Mouse (Mus musculus) adipocyte (in vitro differentiated cells): ENCODE results near the gene Gm20547.
A peak's percentile ranks its signal among the peaks of the same experiment; 100 is the strongest.
"Not testable (repeated sequence)": the region's sequence is repeated elsewhere in the genome, so short reads cannot be mapped to it uniquely, and the experiment has no call there.

Experiments used
- DNase-seq: peaks from one replicate; pipeline ENCODE4 v3.0.0-alpha.2; 2016; ENCODE audit warnings: low spot score

The Gm20547 gene

GRCm38 (mm10) chr17:34881683-34882310, at the start of gene Gm20547:
Gene Gm20547 (minus strand): TSS chr17:34882042.
- DNase-seq: no peak

GRCm38 (mm10) chr17:34931061-34931734, 49.4 kb upstream of the Gm20547 start, which contains the start of gene Neu1:
Gene Neu1 (plus strand): TSS chr17:34931253.
- DNase-seq: peak; percentile 100

GRCm38 (mm10) chr17:34928841-34929240, 47.0 kb upstream of the Gm20547 start:
- no peak for DNase-seq

GRCm38 (mm10) chr17:34927306-34928019, 45.6 kb upstream of the Gm20547 start:
- no peak for DNase-seq

GRCm38 (mm10) chr17:34924258-34924657, 42.4 kb upstream of the Gm20547 start:
- DNase-seq: no peak

GRCm38 (mm10) chr17:34922939-34923338, 41.1 kb upstream of the Gm20547 start:
- DNase-seq: no peak

- no peak for DNase-seq
Measured at GRCm38 (mm10) chr17:34917188-34917587, 35.3 kb upstream of the Gm20547 start.

GRCm38 (mm10) chr17:34916316-34916715, 34.5 kb upstream of the Gm20547 start:
- DNase-seq: peak; percentile 79

- no peak for DNase-seq
Measured at GRCm38 (mm10) chr17:34915410-34915831, 33.6 kb upstream of the Gm20547 start.

- no peak for DNase-seq
Measured at GRCm38 (mm10) chr17:34913930-34914665, 32.3 kb upstream of the Gm20547 start, which contains the start of gene Slc44a4. Gene Slc44a4 (plus strand): TSS chr17:34914466.

- peak; percentile 59 for DNase-seq
Measured at GRCm38 (mm10) chr17:34911945-34912351, 30.1 kb upstream of the Gm20547 start.

- no peak for DNase-seq
Measured at GRCm38 (mm10) chr17:34910982-34911381, 29.1 kb upstream of the Gm20547 start.

GRCm38 (mm10) chr17:34902895-34903294, 21.1 kb upstream of the Gm20547 start:
- no peak for DNase-seq

- not testable (repeated sequence) for DNase-seq
Measured at GRCm38 (mm10) chr17:34901948-34902347, 20.1 kb upstream of the Gm20547 start.

- not testable (repeated sequence) for DNase-seq
Measured at GRCm38 (mm10) chr17:34900826-34901225, 19.0 kb upstream of the Gm20547 start.

GRCm38 (mm10) chr17:34899890-34900243, 18.0 kb upstream of the Gm20547 start:
- peak; percentile 88 for DNase-seq

- peak; percentile 48 for DNase-seq
Measured at GRCm38 (mm10) chr17:34899053-34899889, 17.4 kb upstream of the Gm20547 start.

GRCm38 (mm10) chr17:34898706-34899052, 16.8 kb upstream of the Gm20547 start:
- DNase-seq: no peak

- peak; percentile 87 for DNase-seq
Measured at GRCm38 (mm10) chr17:34898160-34898586, 16.3 kb upstream of the Gm20547 start, which contains the start of the genes C2 and Ehmt2. Gene C2 (minus strand): TSS chr17:34898265. Gene Ehmt2 (plus strand): TSS chr17:34898469.

- DNase-seq: peak; percentile 78
Measured at GRCm38 (mm10) chr17:34897373-34898159, 15.7 kb upstream of the Gm20547 start.
